Mouse (Mus musculus) embryo, embryonic 11.5 days (tissue): Measurements from ENCODE around the gene Spindoc.

Experiments used
- DNase-seq: peaks from one replicate; pipeline ENCODE4 v3.0.0-alpha.2; 2012; ENCODE audit warnings: low read depth, low spot score

The Spindoc gene

DNA sequence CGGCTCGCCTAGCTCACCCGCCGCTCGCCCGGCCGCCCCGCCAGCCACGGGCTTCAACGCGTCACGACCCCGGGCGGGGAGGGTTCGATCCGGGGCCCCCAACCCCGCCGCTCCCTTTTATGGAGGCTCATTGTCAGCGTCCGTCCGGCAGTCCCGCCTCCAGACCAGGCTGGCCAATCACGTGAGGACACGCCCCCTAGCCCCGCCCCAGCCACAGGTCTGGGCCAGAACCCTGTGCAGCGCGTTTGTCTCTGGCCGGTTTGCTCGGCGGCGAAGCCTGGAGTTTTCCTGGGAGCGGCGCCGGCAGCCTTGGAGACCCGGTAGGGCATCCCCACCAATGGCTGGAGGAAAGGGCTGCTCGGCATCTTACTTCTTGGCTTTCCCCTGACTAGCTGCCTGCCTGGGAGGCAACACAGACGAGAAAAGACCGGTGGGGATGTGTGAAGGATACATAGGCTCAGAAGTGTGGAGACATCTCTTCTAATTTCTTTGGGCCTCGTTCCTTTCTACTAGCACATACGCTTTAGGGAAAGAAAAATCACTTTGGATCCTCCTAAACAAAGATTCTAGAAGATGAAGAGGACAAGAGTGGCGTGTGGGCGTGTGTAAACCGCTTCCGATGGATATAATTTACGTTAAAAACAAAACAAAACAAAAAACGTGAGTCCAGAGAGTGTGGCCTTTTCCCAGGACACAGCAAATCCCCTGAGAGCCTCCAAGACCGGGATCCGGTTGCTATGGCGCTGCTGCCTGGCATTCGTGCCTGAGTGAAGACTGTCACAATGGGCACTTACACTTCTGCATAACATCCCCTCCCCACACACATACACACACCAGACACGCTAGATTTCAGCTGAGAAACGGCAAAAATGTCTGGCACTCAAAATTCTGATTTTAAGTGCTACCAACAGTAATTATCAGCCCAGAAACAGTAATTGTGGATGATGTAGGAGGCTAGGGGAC, at the start of gene Spindoc:
Gene Spindoc, minus strand, starts transcription at position 92 of the 963 bp plus-strand sequence.
- peak; percentile 89 for DNase-seq

- no peak for DNase-seq
Observed at GRCm38 (mm10) chr19:7425398-7425775, 42.6 kb upstream of the Spindoc start.

DNA sequence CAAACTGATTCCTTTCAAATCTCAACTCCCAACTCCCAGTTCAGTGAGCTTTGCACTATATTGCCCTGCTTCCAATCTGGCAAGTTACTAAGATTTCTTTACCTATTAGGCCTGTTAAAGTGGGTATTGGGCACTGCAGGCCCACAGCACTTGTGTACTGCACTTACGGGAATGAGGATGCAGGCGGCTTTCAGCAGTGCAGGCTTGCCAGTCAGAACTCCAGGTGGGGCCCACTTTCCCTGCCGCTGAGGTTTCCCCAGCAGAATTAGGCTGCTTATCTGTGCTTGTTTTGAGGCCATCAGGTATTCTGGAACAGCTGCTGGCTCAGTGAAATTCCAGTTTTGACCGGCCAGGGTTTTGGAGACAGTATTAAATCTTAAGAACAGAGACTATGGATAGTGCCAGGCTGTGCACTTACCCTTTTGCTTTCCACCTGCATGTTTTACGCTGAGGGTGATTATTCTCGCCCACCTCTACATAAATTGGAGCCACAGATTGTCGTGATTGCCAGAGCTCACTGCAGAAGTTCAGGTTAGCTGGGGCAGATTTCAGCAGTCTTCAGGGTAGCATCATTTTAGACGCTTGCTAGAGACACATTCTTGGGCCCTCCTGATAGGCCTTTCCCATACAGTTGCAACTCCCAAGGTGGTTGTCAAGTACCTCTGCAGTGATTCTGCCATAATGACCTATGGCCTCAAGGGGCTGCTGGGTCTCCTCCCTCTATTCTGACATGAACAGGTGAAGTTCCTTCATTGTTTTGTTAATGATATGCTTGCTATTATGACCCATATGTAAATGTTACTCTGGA, 42.0 kb upstream of the Spindoc start:
- no peak for DNase-seq

GRCm38 (mm10) chr19:7424131-7424530, 41.3 kb upstream of the Spindoc start:
- no peak for DNase-seq

GRCm38 (mm10) chr19:7423656-7424030, 40.8 kb upstream of the Spindoc start:
- DNase-seq, result no peak

GRCm38 (mm10) chr19:7423028-7423655, 40.3 kb upstream of the Spindoc start:
- DNase-seq, result no peak

DNA sequence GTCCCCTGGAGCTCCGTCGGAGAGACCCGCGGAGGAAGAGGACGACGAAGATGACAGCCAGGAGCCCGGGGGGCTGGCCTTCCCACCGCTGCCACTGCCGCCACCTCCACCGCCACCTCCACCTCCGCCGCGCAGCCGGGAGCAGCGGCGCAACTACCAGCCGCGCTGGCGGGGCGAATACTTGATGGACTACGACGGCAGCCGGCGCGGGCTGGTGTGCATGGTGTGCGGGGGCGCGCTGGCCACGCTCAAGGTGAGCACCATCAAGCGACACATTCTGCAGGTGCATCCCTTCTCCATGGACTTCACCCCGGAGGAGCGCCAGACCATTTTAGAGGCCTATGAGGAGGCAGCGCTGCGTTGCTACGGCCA, 39.8 kb upstream of the Spindoc start:
- no peak for DNase-seq

GRCm38 (mm10) chr19:7421602-7422591, 39.1 kb upstream of the Spindoc start:
- no peak for DNase-seq

DNA sequence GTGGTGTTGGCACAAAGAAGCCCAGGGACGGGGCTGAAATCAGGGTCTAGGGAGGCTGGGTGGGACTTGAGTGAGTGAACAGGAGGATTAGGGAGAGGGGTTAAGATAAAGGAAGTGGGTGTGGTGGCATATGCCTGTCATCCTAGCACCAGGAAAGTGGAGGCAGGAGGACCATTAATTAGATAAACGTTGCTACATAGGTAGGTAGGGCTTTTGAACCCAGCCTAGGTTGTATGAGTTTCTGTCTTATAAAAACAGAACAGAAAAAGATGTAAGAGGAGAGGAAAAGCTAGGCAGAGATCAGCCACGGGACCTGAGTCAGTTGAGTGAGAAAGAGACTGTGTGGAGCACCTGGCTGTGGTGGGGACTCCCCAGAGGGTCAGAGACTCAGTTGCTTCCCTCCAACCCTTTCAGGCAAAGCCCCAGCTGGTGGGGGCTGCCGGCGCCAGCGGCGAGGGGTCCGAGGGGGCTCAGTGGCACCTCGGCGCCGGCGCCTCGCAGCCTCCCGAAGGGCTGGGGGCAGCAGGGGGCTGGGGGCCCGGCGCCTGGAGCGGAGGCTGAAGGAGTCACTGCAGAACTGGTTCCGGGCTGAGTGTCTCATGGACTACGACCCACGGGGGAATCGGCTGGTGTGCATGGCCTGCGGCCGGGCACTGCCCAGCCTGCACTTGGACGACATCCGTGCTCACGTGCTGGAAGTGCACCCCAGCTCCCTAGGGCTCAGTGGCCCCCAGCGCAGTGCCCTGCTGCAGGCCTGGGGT, 38.2 kb upstream of the Spindoc start:
- DNase-seq, result no peak

DNA sequence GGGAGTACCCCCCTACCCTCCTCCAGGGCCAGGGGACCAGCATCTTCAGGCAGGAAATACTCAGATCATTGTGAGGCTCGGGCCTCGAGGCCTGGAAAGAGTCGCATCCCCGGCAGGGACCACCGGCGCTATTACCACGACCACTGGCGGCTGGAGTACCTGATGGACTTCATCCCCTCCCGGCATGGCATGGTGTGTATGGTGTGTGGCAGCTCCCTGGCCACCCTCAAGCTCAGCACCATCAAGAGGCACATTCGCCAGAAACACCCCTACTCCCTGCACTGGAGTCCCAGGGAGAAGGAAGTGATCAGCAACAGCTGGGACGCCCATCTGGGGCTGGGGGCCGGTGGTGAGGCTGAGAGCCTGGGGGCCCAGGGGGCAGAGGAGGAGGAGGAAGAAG, 37.3 kb upstream of the Spindoc start:
- DNase-seq, result no peak

- DNase-seq, result no peak
Observed at GRCm38 (mm10) chr19:7419134-7419533, 36.3 kb upstream of the Spindoc start.

GRCm38 (mm10) chr19:7417911-7418849, 35.4 kb upstream of the Spindoc start:
- no peak for DNase-seq

DNA sequence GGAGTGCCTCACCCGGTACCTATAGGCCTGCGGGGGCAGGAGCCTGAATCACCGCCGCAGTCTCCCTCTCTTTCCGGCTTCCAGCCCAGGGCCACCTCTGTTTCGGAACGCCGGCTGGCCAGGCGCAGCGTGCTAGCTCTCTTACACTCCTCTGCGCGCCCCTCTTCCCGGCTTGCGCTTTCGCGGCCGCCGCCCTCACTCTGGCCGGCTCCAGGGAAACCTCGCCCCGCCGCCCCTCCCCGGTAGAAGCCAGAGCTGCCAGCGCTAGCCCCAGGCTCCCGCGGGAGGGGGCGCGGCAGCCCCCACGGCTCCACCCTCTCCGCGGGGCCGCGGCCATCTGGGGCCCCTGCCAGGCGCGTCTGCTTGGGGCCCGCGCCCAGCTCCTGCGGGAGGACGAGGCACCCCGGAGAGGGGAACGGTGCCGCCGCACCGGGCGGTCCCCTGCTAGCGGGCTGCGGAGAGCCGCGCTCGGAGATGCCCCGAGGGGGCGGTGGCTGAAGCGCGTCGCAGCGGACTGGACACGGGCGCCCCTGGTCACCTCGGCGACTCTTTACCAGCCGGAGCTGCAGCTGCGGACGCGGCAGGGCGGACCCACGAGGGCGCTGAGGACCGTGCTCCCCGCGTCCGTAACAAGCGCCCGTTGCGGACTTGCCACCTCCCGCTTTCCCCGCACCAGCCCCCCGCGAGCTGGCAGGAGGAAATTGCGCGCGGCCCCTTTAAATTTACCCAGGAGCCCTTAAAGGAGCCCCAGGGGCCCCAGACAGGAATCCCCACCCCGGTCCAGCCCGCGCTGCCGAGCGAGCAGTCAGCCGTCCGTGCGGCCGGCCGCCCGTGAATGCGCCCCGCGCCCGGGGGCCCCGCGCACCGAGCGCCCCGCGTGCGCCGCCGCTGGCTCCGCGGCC, 34.3 kb upstream of the Spindoc start, which contains the start of gene 2700081O15Rik:
Gene 2700081O15Rik, plus strand, starts transcription at position 792 of the 902 bp plus-strand sequence.
- no peak for DNase-seq

DNA sequence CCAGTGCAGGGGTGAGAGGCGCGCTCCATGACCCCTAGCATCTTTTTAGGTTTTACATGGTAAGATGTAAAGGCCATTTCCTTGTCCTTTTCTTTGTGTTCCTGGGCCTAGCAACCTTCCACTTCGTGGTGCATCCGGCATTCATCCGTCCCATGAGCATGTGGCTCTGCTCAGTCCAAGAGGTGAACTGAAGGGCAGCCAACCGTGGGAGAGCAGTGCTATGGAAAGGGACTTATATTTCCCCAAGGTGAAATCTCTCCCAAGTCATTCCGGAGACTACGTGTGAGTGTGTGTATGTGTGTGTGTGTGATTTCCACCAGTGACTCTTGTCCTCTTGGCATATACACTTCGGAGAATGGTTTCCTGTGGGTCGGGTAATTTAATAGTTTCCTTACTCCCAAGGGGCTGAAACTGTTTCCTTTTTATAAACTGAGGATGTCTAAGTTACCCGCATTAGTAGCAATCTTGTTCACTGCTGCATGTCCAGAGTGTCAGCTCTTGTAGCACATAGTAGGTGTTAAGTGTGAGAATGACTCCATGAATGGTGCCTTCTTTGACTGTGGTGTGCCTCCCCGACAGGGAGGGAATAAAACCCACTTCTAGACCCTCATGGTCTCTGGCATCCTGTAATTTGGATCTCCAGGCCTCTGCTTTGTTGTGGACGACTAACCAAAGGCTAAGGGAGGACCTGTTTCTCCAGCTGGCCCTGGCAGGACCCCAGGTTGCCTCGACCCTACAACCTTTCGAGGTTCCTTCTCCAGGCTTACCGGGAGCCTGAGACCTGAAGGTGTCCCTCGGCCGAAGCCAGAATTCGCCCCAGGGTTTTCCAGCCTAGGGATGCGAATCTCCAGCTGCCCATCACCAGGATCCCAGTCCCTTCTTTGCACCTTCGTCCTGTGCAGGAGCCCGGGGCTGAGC, 33.4 kb upstream of the Spindoc start:
- DNase-seq, result no peak

GRCm38 (mm10) chr19:7412361-7412760, 29.6 kb upstream of the Spindoc start:
- DNase-seq, result no peak

- no peak for DNase-seq
Observed at GRCm38 (mm10) chr19:7404623-7405229, 21.9 kb upstream of the Spindoc start.
